Mouse (Mus musculus): ENCODE data around the gene Pkp1.

The Pkp1 gene

GRCm38 (mm10) chr1:135856070-135856469 lies 62.9 kb downstream of the Pkp1 start:
- no peak for DNase-seq (ENCODE audit: low spot score)

- no peak for DNase-seq (ENCODE audit: low spot score)
Measured at GRCm38 (mm10) chr1:135855344-135855687, 63.7 kb downstream of the Pkp1 start.

GRCm38 (mm10) chr1:135854591-135855343 lies 64.2 kb downstream of the Pkp1 start:
- no peak for DNase-seq (ENCODE audit: low spot score)

- DNase-seq (ENCODE audit: low spot score) = no peak
Measured at GRCm38 (mm10) chr1:135853200-135853599, 65.8 kb downstream of the Pkp1 start.

GRCm38 (mm10) chr1:135852044-135852756 lies 66.8 kb downstream of the Pkp1 start:
- no peak for DNase-seq (ENCODE audit: low spot score)

- DNase-seq (ENCODE audit: low spot score) = peak; percentile 35
Measured at GRCm38 (mm10) chr1:135850722-135851512, 68.1 kb downstream of the Pkp1 start.

GRCm38 (mm10) chr1:135847611-135848351 lies 71.2 kb downstream of the Pkp1 start:
- DNase-seq (ENCODE audit: low spot score) = no peak

GRCm38 (mm10) chr1:135847139-135847562 lies 71.9 kb downstream of the Pkp1 start:
- peak; percentile 25 for DNase-seq (ENCODE audit: low spot score)

GRCm38 (mm10) chr1:135846632-135847031 lies 72.4 kb downstream of the Pkp1 start:
- no peak for DNase-seq (ENCODE audit: low spot score)

GRCm38 (mm10) chr1:135844481-135844880 lies 74.5 kb downstream of the Pkp1 start:
- DNase-seq (ENCODE audit: low spot score) = no peak

- DNase-seq (ENCODE audit: low spot score) = no peak
Measured at GRCm38 (mm10) chr1:135843519-135844262, 75.3 kb downstream of the Pkp1 start.

- no peak for DNase-seq (ENCODE audit: low spot score)
Measured at GRCm38 (mm10) chr1:135840675-135841395, 78.2 kb downstream of the Pkp1 start.

GRCm38 (mm10) chr1:135839065-135839464 lies 79.9 kb downstream of the Pkp1 start:
- DNase-seq (ENCODE audit: low spot score) = no peak

- DNase-seq (ENCODE audit: low spot score) = no peak
Measured at GRCm38 (mm10) chr1:135838626-135839025, 80.4 kb downstream of the Pkp1 start.

- DNase-seq (ENCODE audit: low spot score) = no peak
Measured at GRCm38 (mm10) chr1:135835716-135836483, 83.1 kb downstream of the Pkp1 start, which contains the start of gene Tnnt2. Tnnt2 (plus strand) TSS chr1:135836354.

GRCm38 (mm10) chr1:135834983-135835382 lies 84.0 kb downstream of the Pkp1 start:
- no peak for DNase-seq (ENCODE audit: low spot score)

- no peak for DNase-seq (ENCODE audit: low spot score)
Measured at GRCm38 (mm10) chr1:135834206-135834859, 84.7 kb downstream of the Pkp1 start.

GRCm38 (mm10) chr1:135828918-135829317 lies 90.1 kb downstream of the Pkp1 start:
- DNase-seq (ENCODE audit: low spot score) = no peak

GRCm38 (mm10) chr1:135821780-135822179 lies 97.2 kb downstream of the Pkp1 start:
- DNase-seq (ENCODE audit: low spot score) = no peak
